13 mouse cellular contexts compared by ENCODE assay signal in the genomic region with DNA sequence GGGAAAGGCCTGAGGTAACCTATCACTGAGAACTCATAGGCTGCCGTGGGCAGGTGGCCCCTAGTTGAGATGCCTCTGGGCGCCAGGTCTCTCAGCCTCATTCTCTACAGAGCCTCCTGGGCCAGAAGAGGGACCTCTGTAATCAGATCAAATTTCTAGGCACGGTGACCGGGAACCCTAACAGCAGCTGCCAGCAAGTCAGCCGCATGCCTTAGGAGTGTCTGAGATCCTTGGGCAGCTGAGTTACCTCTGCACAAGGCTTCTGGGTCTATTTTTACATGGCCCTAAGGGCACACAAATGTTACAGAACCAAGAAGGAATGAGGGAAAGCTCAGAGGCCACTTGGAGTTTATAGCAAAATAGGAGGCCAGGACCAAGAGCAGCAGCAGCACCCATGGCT.
"Had no signal": no experiment of that assay in that cellular context is flagged by ENCODE, and none has a peak within 500 bp of the region (broad histone marks: within the 10 kb centered on the region; RNA-seq: fewer than 3 reads in every experiment).

No protein-coding gene starts in this region.

- H3K4me1 ChIP-seq: liver, embryonic 15.5 days had no signal

- DNase-seq: kidney, adult 9 months; kidney, postnatal 36 days; layer of hippocampus, adult 9-11 months; layer of hippocampus, postnatal 36 days; lung, adult 2 months; lung, postnatal 36 days; retina, postnatal 1 day; thymus, postnatal 36 days had no signal

- H3K4me2 ChIP-seq: liver, embryonic 15.5 days; midbrain, embryonic 15.5 days; neural tube, embryonic 13.5 days had no signal

- H3K9ac ChIP-seq: liver, embryonic 15.5 days; midbrain, embryonic 15.5 days; neural tube, embryonic 13.5 days had no signal

- H3K36me3 ChIP-seq: liver, embryonic 15.5 days; midbrain, embryonic 15.5 days; neural tube, embryonic 13.5 days had no signal

- H3K9me3 ChIP-seq: liver, embryonic 15.5 days; midbrain, embryonic 15.5 days; neural tube, embryonic 13.5 days had no signal

- H3K27ac ChIP-seq: kidney, postnatal 0 days; liver, embryonic 15.5 days; midbrain, embryonic 15.5 days; neural tube, embryonic 13.5 days had no signal

- H3K27me3 ChIP-seq: liver, embryonic 15.5 days; midbrain, embryonic 15.5 days; neural tube, embryonic 13.5 days had no signal

- ATAC-seq: lung, postnatal 0 days; midbrain, embryonic 15.5 days had no signal

- H3K4me3 ChIP-seq: liver, embryonic 15.5 days; midbrain, embryonic 15.5 days; neural tube, embryonic 13.5 days had no signal
